Mouse (Mus musculus) hindbrain, embryonic 11.5 days (tissue): ENCODE data around the gene Gabrb1. TPM values are rescaled to one million over a fixed set of nuclear protein-coding genes. Genes with fewer than 3 reads are reported as not detected.
A peak's percentile ranks its signal among the peaks of the same experiment; 100 is the strongest.

Experiments
- ATAC-seq: fragments of 200-750 bp; cut with Nextera tagmentation; 2 replicates; pipeline ENCODE4 v1.8.0; 2017; ENCODE audit warnings: mild to moderate bottlenecking, moderate TSS enrichment, moderate library complexity; ENCODE audit not compliant: low FRiP score
- DNase-seq: peaks from one replicate; pipeline ENCODE4 v3.0.0-alpha.2; 2015; ENCODE audit warnings: low spot score
- H3K27ac ChIP-seq: fragments of 300-500 bp; sonication (generic); 2 replicates; pipeline ENCODE4 v1.5.1; 2014; ENCODE audit warnings: mild to moderate bottlenecking, low read depth, low read length
- H3K27me3 ChIP-seq: fragments of 300-500 bp; sonication (generic); 2 replicates; pipeline ENCODE4 v1.6.1; 2014; ENCODE audit warnings: mild to moderate bottlenecking, low read length, moderate library complexity, mixed read lengths; ENCODE audit not compliant: control insufficient read depth, insufficient read depth
- H3K36me3 ChIP-seq: fragments of 300-500 bp; sonication (generic); 2 replicates; pipeline ENCODE4 v1.6.1; 2014; ENCODE audit warnings: mild to moderate bottlenecking, low read length, moderate library complexity, mixed read lengths; ENCODE audit not compliant: control insufficient read depth, insufficient read depth
- H3K4me1 ChIP-seq: fragments of 300-500 bp; sonication (generic); replicated peaks from 2 replicates; pipeline ENCODE4 v1.6.1; 2014; ENCODE audit warnings: low read length, mixed read lengths; ENCODE audit not compliant: control insufficient read depth, insufficient read depth
- H3K4me2 ChIP-seq: fragments of 300-500 bp; sonication (generic); replicated peaks from 2 replicates; pipeline ENCODE4 v1.6.1; 2014; ENCODE audit warnings: mild to moderate bottlenecking, low read depth, low read length
- H3K4me3 ChIP-seq: fragments of 300-500 bp; sonication (generic); 2 replicates; pipeline ENCODE4 v1.5.1; 2014; ENCODE audit warnings: low read depth, low read length
- H3K9ac ChIP-seq: fragments of 300-500 bp; sonication (generic); 2 replicates; pipeline ENCODE4 v1.6.1; 2014; ENCODE audit warnings: low read depth, low read length
- H3K9me3 ChIP-seq: fragments of 300-500 bp; sonication (generic); 2 replicates; pipeline ENCODE4 v1.6.1; 2016; ENCODE audit warnings: low read length; ENCODE audit not compliant: control insufficient read depth
- WGBS: fragments of 180-500 bp; shearing (Covaris S2); extraction: QIAGEN DNeasy Blood & Tissue Kit; methylation state at CpG from one replicate; pipeline ENCODE4 v1.1.7; 2014; 5-methylcytosine and 5-hydroxymethylcytosine counted together
- polyA plus RNA-seq: library from polyadenylated mRNA; unstranded; fragments of >200 nt; fragmentation: Nextera tagmentation; extraction: Ambion mirVana; gene quantifications from 2 replicates; pipeline ENCODE4 v1.2.1, GENCODE M21; 2014

Gabrb1 gene
- polyA plus RNA-seq, 1 experiment from 2014 or later, result 0.29 TPM

GRCm38 (mm10) chr5:71658115-71658497 lies 193 bp downstream of the Gabrb1 start, which contains the start of gene Gabra4:
Gabra4 (minus strand) TSS chr5:71658308.
- no peaks in the 10 kb centered on the region; the same call in none of the 2 replicates for H3K4me1 ChIP-seq
- DNase-seq (no peak), ATAC-seq (peak; percentile 55; the same call in 1 of the 2 replicates)
- peak within 1 kb of the TSS; percentile 94 for H3K4me2 ChIP-seq
- H3K9ac ChIP-seq, result peak within 1 kb of the TSS; percentile 47
- peak within 1 kb of the TSS; percentile 50 for H3K4me3 ChIP-seq
- H3K36me3 ChIP-seq, result no peaks in the 10 kb centered on the region
- no peak within 1 kb of the TSS for H3K27ac ChIP-seq
- WGBS, result 1% methylated on average over 15 of the region's 15 CpGs
- H3K9me3 ChIP-seq, result no peaks in the 10 kb centered on the region
- peaks cover 21% of the 10 kb centered on the region for H3K27me3 ChIP-seq

- Histone ChIP-seq H3K27me3 (no peaks in the 10 kb centered on the region), H3K36me3 (no peaks in the 10 kb centered on the region), H3K4me1 (no peaks in the 10 kb centered on the region), H3K4me2 (no peak overlapping the region), H3K4me3 (no peak overlapping the region), H3K27ac (no peak overlapping the region), H3K9me3 (no peaks in the 10 kb centered on the region), H3K9ac (no peak overlapping the region)
- WGBS, result 55% methylated on average over 4 of the region's 4 CpGs
- ATAC-seq (no peak), DNase-seq (no peak)
Observed at GRCm38 (mm10) chr5:71665593-71665992, 7.7 kb downstream of the Gabrb1 start.

- peak overlapping the region; percentile 52 for H3K4me3 ChIP-seq
- H3K4me1 ChIP-seq, result no peaks in the 10 kb centered on the region
- no peaks in the 10 kb centered on the region for H3K9me3 ChIP-seq
- ATAC-seq (peak; percentile 3; the same call in 1 of the 2 replicates), DNase-seq (peak; percentile 73)
- H3K4me2 ChIP-seq, result peak overlapping the region; percentile 93
- H3K27ac ChIP-seq, result no peak overlapping the region
- H3K9ac ChIP-seq, result no peak overlapping the region
- H3K27me3 ChIP-seq, result peaks cover 4% of the 10 kb centered on the region; the same call in 1 of the 2 replicates
- H3K36me3 ChIP-seq, result no peaks in the 10 kb centered on the region
- WGBS, result under 1% methylated on average over 19 of the region's 19 CpGs
Observed at GRCm38 (mm10) chr5:71699696-71700467, 42.0 kb downstream of the Gabrb1 start.

- Histone ChIP-seq H3K4me1 (no peaks in the 10 kb centered on the region), H3K4me3 (peak overlapping the region; percentile 52), H3K27ac (no peak overlapping the region), H3K36me3 (no peaks in the 10 kb centered on the region), H3K9me3 (no peaks in the 10 kb centered on the region), H3K4me2 (peak overlapping the region; percentile 93), H3K9ac (peak overlapping the region; percentile 36; the same call in 1 of the 2 replicates), H3K27me3 (peaks cover 4% of the 10 kb centered on the region; the same call in 1 of the 2 replicates)
- ATAC-seq (peak; percentile 93), DNase-seq (peak; percentile 71)
- under 1% methylated on average over 44 of the region's 46 CpGs for WGBS
Observed at GRCm38 (mm10) chr5:71700468-71701272, 42.8 kb downstream of the Gabrb1 start.

- WGBS, result 2% methylated on average over 6 of the region's 6 CpGs
- peak overlapping the region; percentile 93 for H3K4me2 ChIP-seq
- H3K36me3 ChIP-seq, result no peaks in the 10 kb centered on the region
- DNase-seq (no peak), ATAC-seq (no peak)
- peak overlapping the region; percentile 52 for H3K4me3 ChIP-seq
- no peak overlapping the region for H3K27ac ChIP-seq
- H3K9ac ChIP-seq, result peak overlapping the region; percentile 36; the same call in 1 of the 2 replicates
- peaks cover 4% of the 10 kb centered on the region; the same call in 1 of the 2 replicates for H3K27me3 ChIP-seq
- no peaks in the 10 kb centered on the region for H3K4me1 ChIP-seq
- H3K9me3 ChIP-seq, result no peaks in the 10 kb centered on the region
Observed at GRCm38 (mm10) chr5:71701273-71701614, 43.3 kb downstream of the Gabrb1 start.

GRCm38 (mm10) chr5:71732931-71733792 lies 75.2 kb downstream of the Gabrb1 start:
- no peak overlapping the region for H3K4me3 ChIP-seq
- no peaks in the 10 kb centered on the region for H3K36me3 ChIP-seq
- no peaks in the 10 kb centered on the region for H3K9me3 ChIP-seq
- WGBS, result 83% methylated on average over 8 of the region's 8 CpGs
- H3K9ac ChIP-seq, result no peak overlapping the region
- DNase-seq, result no peak
- no peaks in the 10 kb centered on the region for H3K27me3 ChIP-seq
- ATAC-seq, result no peak
- H3K27ac ChIP-seq, result no peak overlapping the region
- no peak overlapping the region for H3K4me2 ChIP-seq
- H3K4me1 ChIP-seq, result no peaks in the 10 kb centered on the region

GRCm38 (mm10) chr5:71747411-71747810 lies 89.5 kb downstream of the Gabrb1 start:
- Histone ChIP-seq H3K9me3 (no peaks in the 10 kb centered on the region), H3K4me1 (no peaks in the 10 kb centered on the region), H3K9ac (no peak overlapping the region), H3K4me2 (no peak overlapping the region), H3K27ac (no peak overlapping the region), H3K27me3 (no peaks in the 10 kb centered on the region), H3K36me3 (no peaks in the 10 kb centered on the region), H3K4me3 (no peak overlapping the region)
- no peak for ATAC-seq
- 86% methylated on average over 2 of the region's 2 CpGs for WGBS
- DNase-seq, result no peak

GRCm38 (mm10) chr5:71753966-71754365 lies 96.1 kb downstream of the Gabrb1 start:
- Histone ChIP-seq H3K4me1 (no peaks in the 10 kb centered on the region), H3K27ac (no peak overlapping the region), H3K36me3 (no peaks in the 10 kb centered on the region), H3K4me3 (no peak overlapping the region), H3K27me3 (no peaks in the 10 kb centered on the region), H3K9ac (no peak overlapping the region), H3K9me3 (no peaks in the 10 kb centered on the region), H3K4me2 (no peak overlapping the region)
- ATAC-seq (no peak), DNase-seq (no peak)
- 82% methylated on average over 5 of the region's 5 CpGs for WGBS
